In the genomic region with DNA sequence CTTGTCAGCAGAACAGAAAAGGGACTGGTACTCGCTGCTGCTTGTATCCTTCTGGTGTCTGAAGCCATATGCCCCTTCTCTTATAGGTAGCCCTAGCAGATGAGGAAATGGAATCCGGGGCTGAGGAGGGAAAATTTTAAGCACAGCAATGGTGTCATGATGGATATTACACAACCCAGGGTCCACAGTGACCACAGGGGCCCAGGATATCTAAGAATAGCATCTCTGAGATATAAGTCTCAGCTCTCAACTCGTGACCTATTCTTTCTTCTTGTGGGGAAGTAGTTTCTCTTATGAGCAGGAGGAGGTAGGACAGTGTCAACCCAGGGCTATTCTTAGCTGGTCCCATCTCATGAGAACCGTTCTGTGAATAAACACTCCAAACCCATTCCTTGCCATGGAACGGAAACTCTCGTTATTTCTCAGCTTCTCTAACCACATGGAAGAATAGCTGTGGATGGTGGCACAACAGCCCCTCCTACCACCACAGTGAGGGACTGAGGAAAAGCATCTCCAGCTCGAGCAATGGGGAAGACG, we compare ENCODE assay signal across 18 mouse cellular contexts. TPM values are rescaled to one million over a fixed set of nuclear protein-coding genes. Genes with fewer than 3 reads are reported as not detected.
DNase-seq lines count a peak whose midpoint lies in the region; ATAC-seq and TF ChIP-seq lines count a peak whose summit lies in the region.
"Had no signal": no experiment of that assay in that cellular context is flagged by ENCODE, and none has a peak within 500 bp of the region (broad histone marks: within the 10 kb centered on the region; RNA-seq: fewer than 3 reads in every experiment).

A gene (minus strand): TSS at position 51 of the 537 bp plus-strand sequence.

- H3K4me3 ChIP-seq in liver, postnatal 0 days (ENCODE audit: low read depth, low read length) = no peak within 1 kb of the TSS
- H3K4me3 ChIP-seq in liver, embryonic 11.5 days (ENCODE audit: low read depth, low read length) = no peak within 1 kb of the TSS
- peak within 1 kb of the TSS; percentile 76 for H3K4me3 ChIP-seq in bone marrow macrophage, adult 2 months (ENCODE audit: insufficient read depth, low read length)
- H3K4me3 ChIP-seq in small intestine, adult 2 months (ENCODE audit: low read depth, low read length) = peak within 1 kb of the TSS; percentile 24; the same call in 1 of the 2 replicates
- H3K4me3 ChIP-seq: embryonic facial prominence, embryonic 12.5 days; forebrain, embryonic 13.5 days; heart, embryonic 13.5 days; hindbrain, embryonic 12.5 days; midbrain, embryonic 10.5 days had no signal

- 43% methylated on average over 8 of the region's 8 CpGs for WGBS in liver, postnatal 0 days (ENCODE audit: insufficient replicate concordance)
- WGBS in liver, embryonic 11.5 days = 51% methylated on average over 8 of the region's 8 CpGs
- 78% methylated on average over 8 of the region's 8 CpGs for WGBS in small intestine, adult 2 months

- no peaks in the 10 kb centered on the region for H3K36me3 ChIP-seq in liver, postnatal 0 days (replicated peaks; ENCODE audit: insufficient read depth, low read length)
- no peaks in the 10 kb centered on the region for H3K36me3 ChIP-seq in liver, embryonic 11.5 days (ENCODE audit: control insufficient read depth, insufficient read depth, low read length)
- no peaks in the 10 kb centered on the region for H3K36me3 ChIP-seq in small intestine, adult 2 months (ENCODE audit: control insufficient read depth, insufficient read depth, low read length)
- H3K36me3 ChIP-seq: embryonic facial prominence, embryonic 12.5 days; heart, embryonic 13.5 days; hindbrain, embryonic 12.5 days; midbrain, embryonic 10.5 days had no signal

- no peak for TF ChIP-seq CTCF in liver, postnatal 0 days (IDR thresholded peaks at IDR 0.05; ENCODE audit: low read depth)
- TF ChIP-seq CTCF in bone marrow macrophage, adult 2 months (IDR thresholded peaks at IDR 0.05; ENCODE audit: low read depth, low read length) = no peak
- no peak for TF ChIP-seq CTCF in small intestine, adult 2 months (IDR thresholded peaks at IDR 0.05; ENCODE audit: extremely low read depth, insufficient read length, insufficient replicate concordance, low read depth, low read length)

- TF ChIP-seq POLR2A in bone marrow macrophage, adult 2 months (IDR thresholded peaks at IDR 0.05; ENCODE audit: borderline replicate concordance, low read depth, low read length) = no peak
- no peak for TF ChIP-seq POLR2A in small intestine, adult 2 months (IDR thresholded peaks at IDR 0.05; ENCODE audit: low read depth, low read length)

- no peak for DNase-seq in liver, postnatal 0 days
- DNase-seq in liver, embryonic 11.5 days (ENCODE audit: low spot score) = no peak
- DNase-seq in left cerebral cortex, adult 11 months (ENCODE audit: low spot score) = no peak
- DNase-seq in thymus, postnatal 10 days (ENCODE audit: low spot score in 2 of 2) = no peak
- DNase-seq: adrenal gland, postnatal 10 days; cerebellum, adult 9-10 months; kidney, adult 8-10 months; thymus, postnatal 4 days had no signal

- H3K9me3 ChIP-seq in liver, postnatal 0 days (ENCODE audit: low read length) = no peaks in the 10 kb centered on the region
- H3K9me3 ChIP-seq in liver, embryonic 11.5 days (ENCODE audit: control insufficient read depth, low read length) = no peaks in the 10 kb centered on the region
- H3K9me3 ChIP-seq: embryonic facial prominence, embryonic 12.5 days; hindbrain, embryonic 12.5 days; midbrain, embryonic 10.5 days had no signal

- no peak for TF ChIP-seq EP300 in liver, postnatal 0 days (IDR thresholded peaks at IDR 0.05; ENCODE audit: low read depth)

- H3K4me1 ChIP-seq in liver, postnatal 0 days (ENCODE audit: insufficient read depth) = no peaks in the 10 kb centered on the region
- H3K4me1 ChIP-seq in liver, embryonic 11.5 days (replicated peaks; ENCODE audit: control insufficient read depth, insufficient read depth, low read length) = no peaks in the 10 kb centered on the region
- peaks cover 33% of the 10 kb centered on the region for H3K4me1 ChIP-seq in bone marrow macrophage, adult 2 months (ENCODE audit: control insufficient read depth, insufficient read depth, low read length)
- H3K4me1 ChIP-seq in small intestine, adult 2 months (ENCODE audit: control insufficient read depth, insufficient read depth, insufficient read length, low read length) = no peaks in the 10 kb centered on the region
- H3K4me1 ChIP-seq: embryonic facial prominence, embryonic 12.5 days; forebrain, embryonic 13.5 days; hindbrain, embryonic 12.5 days; midbrain, embryonic 10.5 days had no signal

- H3K27me3 ChIP-seq in liver, postnatal 0 days (ENCODE audit: insufficient read depth, low read length) = no peaks in the 10 kb centered on the region
- H3K27me3 ChIP-seq in liver, embryonic 11.5 days (replicated peaks; ENCODE audit: control insufficient read depth, insufficient read depth, low read length) = no peaks in the 10 kb centered on the region
- H3K27me3 ChIP-seq in small intestine, adult 2 months (ENCODE audit: control insufficient read depth, insufficient read depth, low read length) = no peaks in the 10 kb centered on the region
- H3K27me3 ChIP-seq: embryonic facial prominence, embryonic 12.5 days; forebrain, embryonic 13.5 days; heart, embryonic 13.5 days; hindbrain, embryonic 12.5 days had no signal

- no peak within 1 kb of the TSS for H3K9ac ChIP-seq in liver, postnatal 0 days (replicated peaks)
- H3K9ac ChIP-seq in liver, embryonic 11.5 days (ENCODE audit: low read depth, low read length) = no peak within 1 kb of the TSS
- H3K9ac ChIP-seq: embryonic facial prominence, embryonic 12.5 days; forebrain, embryonic 13.5 days; heart, embryonic 13.5 days; hindbrain, embryonic 12.5 days had no signal

- no peak for ATAC-seq in liver, postnatal 0 days
- ATAC-seq in liver, embryonic 11.5 days (replicated peaks; ENCODE audit: low FRiP score) = no peak
- ATAC-seq in granulocyte monocyte progenitor cell, adult 5-6 weeks (replicated peaks; ENCODE audit: poor library complexity, severe bottlenecking) = peak; percentile 87
- ATAC-seq: forebrain, embryonic 13.5 days had no signal

- no peak within 1 kb of the TSS for H3K27ac ChIP-seq in liver, postnatal 0 days (ENCODE audit: low read depth)
- no peak within 1 kb of the TSS for H3K27ac ChIP-seq in liver, embryonic 11.5 days (ENCODE audit: low read depth, low read length)
- H3K27ac ChIP-seq in bone marrow macrophage, adult 2 months (ENCODE audit: insufficient read depth, low read depth, low read length) = peak within 1 kb of the TSS; percentile 99
- H3K27ac ChIP-seq in small intestine, adult 2 months (ENCODE audit: insufficient read depth, low read depth, low read length) = peak within 1 kb of the TSS; percentile 53
- H3K27ac ChIP-seq: embryonic facial prominence, embryonic 12.5 days; forebrain, embryonic 13.5 days; heart, embryonic 13.5 days; hindbrain, embryonic 12.5 days; midbrain, embryonic 10.5 days had no signal

- peak within 1 kb of the TSS; percentile 36 for H3K4me2 ChIP-seq in liver, postnatal 0 days (ENCODE audit: low read depth, low read length)
- H3K4me2 ChIP-seq in liver, embryonic 11.5 days = no peak within 1 kb of the TSS
- H3K4me2 ChIP-seq: embryonic facial prominence, embryonic 12.5 days; forebrain, embryonic 13.5 days; heart, embryonic 13.5 days; hindbrain, embryonic 12.5 days had no signal

RNA-seq across cellular contexts. Expression of the gene that starts here (rescaled TPM):
- polyA plus RNA-seq in liver, postnatal 0 days (2015; fragmentation: Nextera tagmentation; extraction: Ambion mirVana) = 1.3 TPM in 2 replicates
- polyA plus RNA-seq in liver, embryonic 11.5 days (2014; fragmentation: Nextera tagmentation; extraction: Ambion mirVana) = 1.7 and 1.8 TPM in 2 replicates
- polyA plus RNA-seq in bone marrow macrophage, adult 2 months (2012; ENCODE audit: insufficient read depth, insufficient read length, missing spikeins) = 129 and 135 TPM in 2 replicates
- 5.5 and 6.5 TPM in 2 replicates for total RNA-seq in granulocyte monocyte progenitor cell, adult 5-6 weeks (2014; fragmentation: Nextera tagmentation)
- total RNA-seq in granulocyte monocyte progenitor cell, adult 5-6 weeks (2017) = 78.6 and 86.4 TPM in 2 replicates
- 3.6 and 5.0 TPM in 2 replicates for polyA plus RNA-seq in small intestine, adult 2 months (2012; rRNA removed)
- total RNA-seq: gastrocnemius, adult 8-10 months; left cerebral cortex, postnatal 25 days had no signal

Comparison
In these comparisons a context has a peak if more than half of its experiments do, and no peak if none do; other contexts are left out.
1. RNA of the gene that starts here (polyA plus RNA-seq): 129 to 135 TPM in bone marrow macrophage, adult 2 months; 3.6 to 5.0 TPM in small intestine, adult 2 months, 1.7 to 1.8 TPM in liver, embryonic 11.5 days and 1.3 TPM in liver, postnatal 0 days; every median in the first group is over 10 times any median in the second.
2. H3K27ac ChIP-seq: peak in bone marrow macrophage, adult 2 months (single experiment) and small intestine, adult 2 months (single experiment); none in liver, postnatal 0 days (single experiment) and liver, embryonic 11.5 days (single experiment).
3. H3K4me3 ChIP-seq: peak in bone marrow macrophage, adult 2 months (single experiment) and small intestine, adult 2 months (single experiment); none in liver, postnatal 0 days (single experiment) and liver, embryonic 11.5 days (single experiment).